Mouse (Mus musculus) adrenal gland (tissue): ENCODE measurements around the gene Adgrg7.

ENCODE experiments used
- intact Hi-C: fragments of 180-260 bp; cut with DNase I; formaldehyde crosslinking; loops from one replicate; pipeline ENCODE4 v1.15.1; 2025
- long read RNA-seq, 2 experiments: library from polyadenylated mRNA; unstranded; transcript quantifications; one replicate each; pipeline ENCODE4 v2.0.0; 2020; ENCODE audit warnings: borderline replicate concordance in 1 of 2; ENCODE audit not compliant: insufficient replicate concordance in 1 of 2

Gene Adgrg7
- long read RNA-seq, experiment 1 = 0 reads
- long read RNA-seq, experiment 2 = 0 reads

- intact Hi-C loops = no loop called here
Measured at GRCm38 (mm10) chr16:56795481-56796139, at the start of gene Adgrg7. Gene Adgrg7, minus strand, starts transcription at chr16:56795855.

GRCm38 (mm10) chr16:56842988-56843387 lies 47.3 kb upstream of the Adgrg7 start:
- intact Hi-C loops = no loop called here

DNA sequence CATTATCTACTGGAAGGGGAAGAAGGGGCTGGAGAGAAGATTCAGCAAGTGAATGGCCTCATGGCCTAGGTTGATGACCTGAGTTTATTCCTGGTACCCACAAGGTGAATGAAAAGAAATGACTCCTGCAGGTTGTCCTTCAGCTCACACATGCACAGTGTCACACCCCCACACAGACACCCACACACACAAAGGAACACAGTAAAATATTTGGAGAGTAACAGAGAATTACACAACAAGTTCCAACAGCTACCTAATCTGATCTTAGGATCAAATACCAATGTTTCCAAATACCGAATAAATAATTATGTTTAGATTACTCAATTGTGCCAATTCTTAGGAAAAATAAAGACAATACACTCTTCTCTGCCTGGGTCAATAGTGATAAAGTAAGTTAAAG lies 37.7 kb upstream of the Adgrg7 start:
- intact Hi-C loops = no loop called here

DNA sequence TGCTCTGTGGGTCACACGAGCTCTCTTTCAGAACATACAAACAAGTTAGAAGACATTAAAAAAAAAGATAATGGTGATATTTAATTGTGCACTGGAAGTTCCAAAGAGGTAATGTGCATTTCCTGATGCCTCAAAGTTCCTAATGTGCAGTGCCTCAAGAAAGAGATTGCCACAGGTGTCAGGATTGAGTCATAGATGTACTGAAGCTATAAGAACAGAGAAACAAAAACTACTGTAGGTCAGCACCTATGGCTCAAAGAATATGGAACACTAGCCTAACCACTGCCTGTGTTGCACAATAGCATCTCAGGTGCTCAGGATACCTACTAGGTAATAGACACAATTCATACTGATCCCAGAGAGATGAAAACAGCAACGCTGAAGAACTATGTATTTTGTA lies 36.3 kb upstream of the Adgrg7 start:
- intact Hi-C loops = no loop called here

GRCm38 (mm10) chr16:56801370-56802109 lies 5.9 kb upstream of the Adgrg7 start:
- intact Hi-C loops = loop anchor here (2.0 kb wide), 1 partner anchor 117 kb away; no protein-coding TSS in a partner anchor

DNA sequence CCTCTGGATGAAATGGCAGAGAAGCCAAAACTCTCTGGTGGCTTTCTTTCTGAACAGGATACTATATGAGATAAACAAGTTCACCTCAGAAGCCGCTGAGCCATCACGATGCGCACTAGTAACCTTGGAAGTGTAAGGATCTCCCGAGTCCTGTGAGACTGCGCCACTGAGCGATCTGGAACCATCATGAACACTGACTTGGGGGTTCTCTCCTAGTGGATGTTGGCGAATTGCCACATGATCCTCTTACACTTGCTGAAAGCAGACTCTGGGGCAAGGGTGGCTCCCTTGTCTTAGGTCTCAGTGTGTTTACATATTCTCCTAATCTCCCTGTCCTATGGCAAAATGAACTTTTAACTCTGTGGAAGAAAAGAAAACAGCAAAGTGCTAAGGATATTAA lies 5.3 kb upstream of the Adgrg7 start:
- intact Hi-C loops = loop anchor here (2.0 kb wide), 1 partner anchor 118 kb away; no protein-coding TSS in a partner anchor

GRCm38 (mm10) chr16:56800469-56800868 lies 4.8 kb upstream of the Adgrg7 start:
- intact Hi-C loops = loop anchor here (2.0 kb wide), 1 partner anchor 118 kb away; no protein-coding TSS in a partner anchor

DNA sequence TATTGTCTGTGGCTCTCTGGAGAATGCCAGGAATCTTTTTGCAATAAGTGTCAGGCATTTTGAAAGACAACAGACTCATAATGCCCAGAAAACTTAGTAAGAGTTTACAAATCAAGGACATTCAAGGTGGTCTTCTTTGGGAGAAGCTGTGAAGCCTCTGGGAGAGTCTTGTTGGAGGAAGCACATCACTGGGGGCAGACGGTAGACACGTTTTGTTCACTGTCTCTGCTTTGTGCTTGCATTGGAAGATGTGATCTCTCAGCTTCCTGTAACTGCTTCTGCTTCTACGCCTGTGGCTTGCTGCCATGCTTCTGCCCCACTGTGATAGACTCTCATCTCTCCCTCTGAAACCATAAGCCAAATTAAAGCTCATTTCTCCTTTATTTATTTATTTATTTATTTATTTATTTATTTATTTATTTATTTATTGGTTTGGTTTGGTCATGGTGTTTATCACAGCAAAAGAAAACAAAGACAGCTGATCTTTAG lies 3.9 kb upstream of the Adgrg7 start:
- intact Hi-C loops = loop anchor here (2.0 kb wide), 1 partner anchor 119 kb away; no protein-coding TSS in a partner anchor

DNA sequence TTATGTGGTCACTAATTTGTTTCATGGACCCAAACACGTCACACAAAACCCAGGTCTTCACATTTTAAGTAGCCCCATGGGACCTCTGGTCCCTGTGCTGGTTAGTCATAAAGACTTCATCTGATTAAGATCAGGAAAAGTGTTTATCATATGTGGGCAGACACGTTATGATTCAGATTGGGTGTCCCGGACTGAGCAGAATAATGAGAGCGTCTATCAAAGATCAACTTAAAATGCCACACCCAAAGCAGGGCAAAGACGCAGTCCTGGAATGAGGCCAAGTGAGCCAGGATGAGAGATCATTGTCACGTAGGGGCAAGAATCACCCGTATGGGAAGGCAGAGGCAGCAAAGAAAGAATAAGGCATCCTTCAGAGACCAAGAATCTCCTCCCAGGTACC lies 3.2 kb upstream of the Adgrg7 start:
- intact Hi-C loops = no loop called here

DNA sequence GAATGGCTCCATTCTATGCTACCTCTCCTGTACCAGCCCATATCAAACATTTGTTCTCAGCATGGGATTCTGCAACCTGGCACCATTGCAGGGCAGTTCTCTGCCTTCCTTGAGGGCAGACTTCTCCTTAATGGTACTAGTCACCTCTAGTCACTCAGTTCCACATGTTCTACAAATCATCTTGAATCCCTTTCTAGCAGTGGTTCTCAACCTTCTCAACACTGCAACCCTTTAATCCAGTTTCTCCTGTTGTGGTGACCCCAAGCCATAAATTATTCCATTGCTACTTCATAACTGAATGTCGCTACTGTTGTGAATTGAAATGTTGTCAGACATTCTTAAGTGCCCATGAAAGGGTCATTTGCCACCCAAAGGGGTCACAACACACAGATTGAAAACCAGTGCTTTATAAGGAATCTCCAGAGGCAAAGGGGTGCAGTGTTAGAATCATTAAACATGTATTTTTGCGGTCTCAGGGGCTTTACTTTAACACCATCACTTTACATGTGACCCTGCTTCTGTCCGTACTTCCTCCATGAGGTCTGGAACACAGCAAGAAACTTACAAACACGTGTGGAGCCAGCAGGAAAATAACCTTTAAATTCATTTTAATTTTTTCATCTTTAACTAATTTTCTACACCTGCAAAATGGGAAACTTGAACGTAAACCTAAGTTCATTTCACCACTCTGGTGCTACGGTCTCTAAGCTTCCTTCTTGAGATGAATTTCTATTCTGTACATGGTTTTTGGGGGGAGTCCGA lies 1.1 kb downstream of the Adgrg7 start:
- intact Hi-C loops = no loop called here

DNA sequence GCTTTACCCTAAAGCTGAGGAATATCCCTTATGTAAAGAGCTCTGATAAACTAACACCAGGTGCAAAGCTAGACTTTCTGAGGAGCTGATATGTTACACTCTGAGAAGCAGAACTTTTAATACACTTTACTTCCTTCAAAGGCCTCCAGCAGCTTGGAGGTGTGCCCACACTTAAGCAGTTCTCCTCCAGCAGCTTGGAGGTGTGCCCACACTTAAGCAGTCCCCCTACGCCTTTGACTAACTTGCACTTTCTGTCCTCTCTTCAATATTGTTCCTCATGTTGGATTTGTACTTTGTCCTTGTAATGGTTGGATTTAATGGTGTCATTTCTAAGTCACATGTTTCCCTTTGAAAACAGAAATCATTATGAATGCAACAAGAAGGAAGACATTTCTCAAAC lies 1.9 kb downstream of the Adgrg7 start:
- intact Hi-C loops = no loop called here

GRCm38 (mm10) chr16:56785943-56786342 lies 9.7 kb downstream of the Adgrg7 start:
- intact Hi-C loops = no loop called here

- intact Hi-C loops = loop anchor here (2.0 to 10.0 kb wide), 3 partner anchors 149 to 403 kb away; no protein-coding TSS in a partner anchor
Measured at GRCm38 (mm10) chr16:56771163-56772105, 24.2 kb downstream of the Adgrg7 start.

DNA sequence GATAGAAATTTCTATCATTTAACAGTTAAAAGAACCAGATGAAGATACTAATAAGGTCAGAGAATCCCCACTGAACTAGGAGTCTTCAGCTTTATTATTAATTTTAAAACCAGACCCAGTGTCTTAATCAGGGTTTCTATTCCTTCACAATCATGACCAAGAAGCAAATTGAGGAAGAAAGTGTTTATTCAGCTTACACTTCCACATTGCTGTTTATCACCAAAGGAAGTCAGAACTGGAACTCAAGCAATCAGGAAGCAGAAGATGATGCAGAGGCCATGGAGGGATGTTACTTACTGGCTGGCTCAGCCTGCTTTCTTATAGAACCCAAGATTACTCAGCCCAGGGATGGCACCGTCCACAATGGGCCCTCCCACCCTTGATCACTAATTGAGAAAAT lies 66.6 kb downstream of the Adgrg7 start:
- intact Hi-C loops = no loop called here

GRCm38 (mm10) chr16:56724927-56725326 lies 70.7 kb downstream of the Adgrg7 start:
- intact Hi-C loops = no loop called here

- intact Hi-C loops = no loop called here
Measured at GRCm38 (mm10) chr16:56722357-56722756, 73.3 kb downstream of the Adgrg7 start.

GRCm38 (mm10) chr16:56719031-56719430 lies 76.6 kb downstream of the Adgrg7 start:
- intact Hi-C loops = loop anchor here (10.0 kb wide), 1 partner anchor 456 kb away; no protein-coding TSS in a partner anchor

GRCm38 (mm10) chr16:56717224-56718200 lies 78.1 kb downstream of the Adgrg7 start, which contains the start of gene Tfg:
Gene Tfg, minus strand, starts transcription at chr16:56717450.
- intact Hi-C loops = loop anchor here (10.0 kb wide), 1 partner anchor 457 kb away; no protein-coding TSS in a partner anchor
